Mouse (Mus musculus): ENCODE data around the gene Hnrnpm. TPM values are rescaled to one million over a fixed set of nuclear protein-coding genes. Genes with fewer than 3 reads are reported as not detected.

Gene Hnrnpm
- polyA plus RNA-seq, 1 experiment = 50.7 TPM

GRCm38 (mm10) chr17:33639743-33640142 lies 46.9 kb downstream of the Hnrnpm start:
- Histone ChIP-seq H3K27me3 (replicated peaks; ENCODE audit: control insufficient read depth, insufficient read depth, low read length) (no peaks in the 10 kb centered on the region), H3K36me3 (ENCODE audit: control insufficient read depth, insufficient read depth, low read length) (no peaks in the 10 kb centered on the region), H3K4me1 (ENCODE audit: control insufficient read depth, insufficient read depth, low read length) (no peaks in the 10 kb centered on the region), H3K4me3 (ENCODE audit: insufficient read depth, low read depth, low read length) (no peak overlapping the region), H3K27ac (ENCODE audit: insufficient read depth, low read depth, low read length) (no peak overlapping the region)
- TF ChIP-seq CTCF (conservative IDR thresholded peaks at IDR 0.05; ENCODE audit: insufficient read depth, insufficient read length, low read depth, low read length) (no peak), POLR2A (IDR thresholded peaks at IDR 0.05; ENCODE audit: low read depth, low read length) (no peak)
- no peak for DNase-seq
- WGBS = 49% methylated on average over 6 of the region's 6 CpGs

- Histone ChIP-seq H3K36me3 (ENCODE audit: control insufficient read depth, insufficient read depth, low read length) (no peaks in the 10 kb centered on the region), H3K4me1 (ENCODE audit: control insufficient read depth, insufficient read depth, low read length) (no peaks in the 10 kb centered on the region), H3K4me3 (ENCODE audit: insufficient read depth, low read depth, low read length) (no peak within 1 kb of the TSS), H3K27me3 (replicated peaks; ENCODE audit: control insufficient read depth, insufficient read depth, low read length) (no peaks in the 10 kb centered on the region), H3K27ac (ENCODE audit: insufficient read depth, low read depth, low read length) (no peak within 1 kb of the TSS)
- TF ChIP-seq POLR2A (IDR thresholded peaks at IDR 0.05; ENCODE audit: low read depth, low read length) = no peak
- TF ChIP-seq CTCF (conservative IDR thresholded peaks at IDR 0.05; ENCODE audit: insufficient read depth, insufficient read length, low read depth, low read length) = no peak
- 61% methylated on average over 4 of the region's 4 CpGs for WGBS
- no peak for DNase-seq
Measured at GRCm38 (mm10) chr17:33637516-33638276, 49.0 kb downstream of the Hnrnpm start, which contains the start of gene Pram1. Gene Pram1, plus strand, starts transcription at chr17:33638056.

DNA sequence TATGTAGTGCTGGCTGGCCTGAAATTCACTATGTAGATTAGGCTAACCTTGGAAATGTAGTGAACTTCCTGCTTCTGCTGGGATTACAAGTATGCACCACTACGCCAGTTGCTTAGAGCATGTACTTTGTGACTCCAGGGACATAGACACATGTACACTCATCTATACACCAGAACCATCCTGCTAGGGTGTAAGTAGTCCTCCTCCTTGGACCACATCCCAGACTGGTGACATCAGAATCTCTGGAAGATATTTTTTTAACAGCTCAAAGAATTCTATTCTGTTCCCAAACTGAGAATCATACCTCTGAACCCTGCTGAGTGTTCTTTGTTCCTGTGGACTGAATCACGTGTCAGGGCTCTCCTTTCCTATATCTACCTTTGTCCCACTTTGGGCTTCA lies 49.6 kb downstream of the Hnrnpm start:
- DNase-seq = peak; percentile 23
- TF ChIP-seq CTCF (conservative IDR thresholded peaks at IDR 0.05; ENCODE audit: insufficient read depth, insufficient read length, low read depth, low read length) (no peak), POLR2A (IDR thresholded peaks at IDR 0.05; ENCODE audit: low read depth, low read length) (no peak)
- Histone ChIP-seq H3K4me1 (ENCODE audit: control insufficient read depth, insufficient read depth, low read length) (no peaks in the 10 kb centered on the region), H3K36me3 (ENCODE audit: control insufficient read depth, insufficient read depth, low read length) (no peaks in the 10 kb centered on the region), H3K4me3 (ENCODE audit: insufficient read depth, low read depth, low read length) (no peak overlapping the region), H3K27ac (ENCODE audit: insufficient read depth, low read depth, low read length) (no peak overlapping the region), H3K27me3 (replicated peaks; ENCODE audit: control insufficient read depth, insufficient read depth, low read length) (no peaks in the 10 kb centered on the region)
- WGBS = 80% methylated on average over 2 of the region's 2 CpGs

DNA sequence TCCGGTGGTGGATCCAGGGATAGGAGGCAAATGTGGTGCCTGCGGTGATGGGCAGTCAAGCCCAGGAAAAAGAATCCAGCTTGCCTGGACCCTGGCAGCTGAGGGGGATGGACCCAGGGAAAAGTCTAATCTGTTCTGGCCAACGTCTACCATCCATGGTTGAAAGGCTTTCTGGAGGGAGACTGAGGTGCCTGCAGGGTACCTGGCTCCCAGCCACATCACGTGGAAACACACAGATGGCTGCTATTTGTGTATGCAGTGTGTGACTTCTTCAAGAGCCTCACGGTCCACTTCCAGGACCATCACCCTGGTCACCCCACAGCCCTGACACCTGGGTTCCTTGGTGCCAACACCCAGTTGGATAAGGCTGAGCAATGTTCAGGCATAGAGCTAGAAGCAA lies 54.9 kb downstream of the Hnrnpm start:
- TF ChIP-seq POLR2A (IDR thresholded peaks at IDR 0.05; ENCODE audit: low read depth, low read length) = no peak
- TF ChIP-seq CTCF (conservative IDR thresholded peaks at IDR 0.05; ENCODE audit: insufficient read depth, insufficient read length, low read depth, low read length) = no peak
- no peak overlapping the region for H3K4me3 ChIP-seq (ENCODE audit: insufficient read depth, low read depth, low read length)
- peaks cover 13% of the 10 kb centered on the region for H3K4me1 ChIP-seq (ENCODE audit: control insufficient read depth, insufficient read depth, low read length)
- 75% methylated on average over 5 of the region's 5 CpGs for WGBS
- H3K27ac ChIP-seq (ENCODE audit: insufficient read depth, low read depth, low read length) = no peak overlapping the region
- no peak for DNase-seq
- no peaks in the 10 kb centered on the region for H3K27me3 ChIP-seq (replicated peaks; ENCODE audit: control insufficient read depth, insufficient read depth, low read length)
- no peaks in the 10 kb centered on the region for H3K36me3 ChIP-seq (ENCODE audit: control insufficient read depth, insufficient read depth, low read length)

DNA sequence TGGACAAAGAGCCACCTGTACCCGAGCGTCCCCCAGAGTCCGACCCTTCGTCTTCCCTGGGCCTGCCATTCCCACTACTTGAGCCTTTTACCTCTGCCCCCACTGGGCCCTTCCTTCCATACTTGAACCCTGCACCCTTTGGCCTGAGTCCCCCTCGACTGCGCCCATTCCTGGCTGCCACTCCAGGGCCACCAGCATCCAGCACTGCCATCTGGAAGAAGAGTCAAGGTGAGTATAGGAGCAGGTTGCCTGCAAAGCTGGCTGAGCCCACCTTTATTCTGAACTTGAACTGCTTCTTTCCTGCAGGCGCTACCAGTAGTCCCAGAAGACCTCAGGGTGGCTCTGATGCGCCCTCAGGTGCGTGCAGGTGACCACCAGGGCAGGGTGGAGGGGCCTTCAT lies 55.4 kb downstream of the Hnrnpm start:
- H3K4me3 ChIP-seq (ENCODE audit: insufficient read depth, low read depth, low read length) = no peak overlapping the region
- 95% methylated on average over 9 of the region's 9 CpGs for WGBS
- no peak for DNase-seq
- TF ChIP-seq POLR2A (IDR thresholded peaks at IDR 0.05; ENCODE audit: low read depth, low read length) (no peak), CTCF (conservative IDR thresholded peaks at IDR 0.05; ENCODE audit: insufficient read depth, insufficient read length, low read depth, low read length) (no peak)
- no peaks in the 10 kb centered on the region for H3K36me3 ChIP-seq (ENCODE audit: control insufficient read depth, insufficient read depth, low read length)
- H3K4me1 ChIP-seq (ENCODE audit: control insufficient read depth, insufficient read depth, low read length) = peaks cover 13% of the 10 kb centered on the region
- no peak overlapping the region for H3K27ac ChIP-seq (ENCODE audit: insufficient read depth, low read depth, low read length)
- H3K27me3 ChIP-seq (replicated peaks; ENCODE audit: control insufficient read depth, insufficient read depth, low read length) = no peaks in the 10 kb centered on the region

- peaks cover 13% of the 10 kb centered on the region for H3K4me1 ChIP-seq (ENCODE audit: control insufficient read depth, insufficient read depth, low read length)
- H3K27me3 ChIP-seq (replicated peaks; ENCODE audit: control insufficient read depth, insufficient read depth, low read length) = no peaks in the 10 kb centered on the region
- DNase-seq = no peak
- H3K36me3 ChIP-seq (ENCODE audit: control insufficient read depth, insufficient read depth, low read length) = no peaks in the 10 kb centered on the region
- WGBS = 69% methylated on average over 13 of the region's 13 CpGs
- H3K27ac ChIP-seq (ENCODE audit: insufficient read depth, low read depth, low read length) = no peak overlapping the region
- no peak overlapping the region for H3K4me3 ChIP-seq (ENCODE audit: insufficient read depth, low read depth, low read length)
- TF ChIP-seq CTCF (conservative IDR thresholded peaks at IDR 0.05; ENCODE audit: insufficient read depth, insufficient read length, low read depth, low read length) (no peak), POLR2A (IDR thresholded peaks at IDR 0.05; ENCODE audit: low read depth, low read length) (no peak)
Measured at GRCm38 (mm10) chr17:33630171-33630895, 56.3 kb downstream of the Hnrnpm start.

GRCm38 (mm10) chr17:33629487-33630125 lies 57.1 kb downstream of the Hnrnpm start:
- Histone ChIP-seq H3K4me3 (ENCODE audit: insufficient read depth, low read depth, low read length) (peak overlapping the region; percentile 89), H3K27ac (ENCODE audit: insufficient read depth, low read depth, low read length) (peak overlapping the region; percentile 10; the same call in 1 of the 2 replicates), H3K36me3 (ENCODE audit: control insufficient read depth, insufficient read depth, low read length) (no peaks in the 10 kb centered on the region), H3K27me3 (replicated peaks; ENCODE audit: control insufficient read depth, insufficient read depth, low read length) (no peaks in the 10 kb centered on the region), H3K4me1 (ENCODE audit: control insufficient read depth, insufficient read depth, low read length) (peaks cover 13% of the 10 kb centered on the region)
- 64% methylated on average over 12 of the region's 12 CpGs for WGBS
- DNase-seq = no peak
- no peak for TF ChIP-seq POLR2A (IDR thresholded peaks at IDR 0.05; ENCODE audit: low read depth, low read length)
- TF ChIP-seq CTCF (conservative IDR thresholded peaks at IDR 0.05; ENCODE audit: insufficient read depth, insufficient read length, low read depth, low read length) = no peak
